Mouse (Mus musculus): ENCODE measurements around the gene Olfr884. TPM values are rescaled to one million over a fixed set of nuclear protein-coding genes. Genes with fewer than 3 reads are reported as not detected.

Gene Olfr884
- not detected in 2 replicates for polyA plus RNA-seq (2012; rRNA removed)

DNA sequence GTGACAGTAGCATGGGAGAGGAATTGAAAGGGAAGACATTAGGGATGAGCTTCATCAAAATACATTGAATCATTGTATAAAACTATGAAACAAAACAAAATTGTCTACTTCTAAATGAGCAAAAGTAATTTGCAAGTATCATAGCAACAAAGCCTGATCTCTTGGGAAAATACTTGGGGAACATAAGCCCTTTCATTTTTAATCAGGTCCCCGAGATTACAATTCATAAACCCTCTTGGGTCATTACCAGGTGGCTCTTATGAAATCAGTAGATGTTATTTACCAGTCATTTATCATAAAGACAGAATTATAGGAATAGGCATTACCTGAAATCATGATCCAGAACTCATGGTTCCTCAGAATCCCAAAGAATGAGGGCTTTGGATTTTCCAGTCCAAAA lies at the start of gene Olfr884:
TSS of gene Olfr884 (plus strand) at position 301 of the 400 bp plus-strand sequence.
- Histone ChIP-seq H3K27me3 (ENCODE audit: control insufficient read depth, insufficient read depth, low read length) (no peaks in the 10 kb centered on the region), H3K36me3 (ENCODE audit: control insufficient read depth, insufficient read depth, low read length) (no peaks in the 10 kb centered on the region), H3K4me1 (replicated peaks; ENCODE audit: control insufficient read depth, insufficient read depth, low read length) (no peaks in the 10 kb centered on the region), H3K4me3 (ENCODE audit: control insufficient read depth, insufficient read depth, low read length) (no peak within 1 kb of the TSS), H3K27ac (ENCODE audit: control insufficient read depth, insufficient read depth, low read length) (no peak within 1 kb of the TSS)
- TF ChIP-seq POLR2A (IDR thresholded peaks at IDR 0.05; ENCODE audit: control insufficient read depth, extremely low read depth, insufficient read depth, low read length, poor library complexity): no peak
- TF ChIP-seq CTCF (IDR thresholded peaks at IDR 0.05; ENCODE audit: borderline replicate concordance, control insufficient read depth, extremely low read depth, insufficient read depth, low read length, poor library complexity): no peak
- WGBS: 77% methylated on average over 1 of the region's 1 CpGs
- DNase-seq: no peak

DNA sequence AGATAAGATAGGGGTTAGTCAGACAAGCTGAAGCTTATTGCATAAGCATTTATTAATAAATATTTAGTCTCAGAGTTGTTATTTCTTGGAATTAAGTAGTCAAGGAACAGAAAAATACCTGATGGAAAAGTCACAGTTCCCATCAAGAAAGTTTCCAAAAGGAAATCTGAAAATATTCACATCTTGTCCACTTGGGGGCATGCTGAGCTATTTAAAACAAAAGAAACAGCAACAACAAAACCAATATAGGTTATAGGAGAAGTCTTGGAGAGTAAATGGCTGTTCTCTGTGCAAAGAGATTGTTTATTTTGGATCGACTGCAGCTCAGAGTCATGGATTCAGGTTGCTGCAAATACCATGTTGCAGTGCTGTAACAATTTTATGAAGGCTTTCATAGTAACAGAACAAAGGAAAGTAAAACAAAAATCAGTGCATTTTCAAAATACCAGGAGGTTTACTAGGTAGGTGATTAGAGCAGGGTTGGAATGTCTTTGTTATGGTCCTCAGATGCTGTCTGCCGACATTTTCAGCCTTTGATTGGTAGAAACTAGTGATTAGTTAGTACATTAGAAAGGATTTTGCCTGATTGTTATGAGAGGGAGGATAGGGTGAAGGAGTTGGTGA lies 47.7 kb upstream of the Olfr884 start:
- H3K36me3 ChIP-seq (ENCODE audit: control insufficient read depth, insufficient read depth, low read length): no peaks in the 10 kb centered on the region
- H3K27ac ChIP-seq (ENCODE audit: control insufficient read depth, insufficient read depth, low read length): no peak overlapping the region
- H3K4me3 ChIP-seq (ENCODE audit: control insufficient read depth, insufficient read depth, low read length): no peak overlapping the region
- H3K4me1 ChIP-seq (replicated peaks; ENCODE audit: control insufficient read depth, insufficient read depth, low read length): no peaks in the 10 kb centered on the region
- no peaks in the 10 kb centered on the region for H3K27me3 ChIP-seq (ENCODE audit: control insufficient read depth, insufficient read depth, low read length)
- no peak for DNase-seq
- TF ChIP-seq CTCF (IDR thresholded peaks at IDR 0.05; ENCODE audit: borderline replicate concordance, control insufficient read depth, extremely low read depth, insufficient read depth, low read length, poor library complexity): no peak
- 54% methylated on average over 2 of the region's 2 CpGs for WGBS

DNA sequence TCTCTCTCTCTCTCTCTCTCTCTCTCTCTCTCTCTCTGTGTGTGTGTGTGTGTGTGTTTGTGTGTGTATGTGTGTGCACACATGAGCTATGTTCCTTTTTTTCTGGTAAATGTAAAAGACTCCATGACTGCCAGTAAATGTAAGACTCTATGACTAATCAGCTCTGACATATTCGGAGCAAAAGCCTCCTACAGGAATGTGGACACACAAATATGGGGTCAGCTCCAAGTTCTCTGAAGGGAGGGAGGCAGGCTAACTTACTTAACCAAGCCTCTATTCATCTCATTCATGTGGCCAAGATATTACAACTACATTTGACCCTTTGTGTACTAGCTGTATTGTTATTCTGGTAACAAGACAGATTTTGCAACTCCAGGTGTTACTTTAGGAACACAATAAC lies 46.3 kb upstream of the Olfr884 start:
- H3K36me3 ChIP-seq (ENCODE audit: control insufficient read depth, insufficient read depth, low read length): no peaks in the 10 kb centered on the region
- WGBS: 54% methylated on average over 1 of the region's 1 CpGs
- no peaks in the 10 kb centered on the region for H3K27me3 ChIP-seq (ENCODE audit: control insufficient read depth, insufficient read depth, low read length)
- H3K27ac ChIP-seq (ENCODE audit: control insufficient read depth, insufficient read depth, low read length): no peak overlapping the region
- TF ChIP-seq POLR2A (IDR thresholded peaks at IDR 0.05; ENCODE audit: control insufficient read depth, extremely low read depth, insufficient read depth, low read length, poor library complexity) (no peak), CTCF (IDR thresholded peaks at IDR 0.05; ENCODE audit: borderline replicate concordance, control insufficient read depth, extremely low read depth, insufficient read depth, low read length, poor library complexity) (no peak)
- H3K4me3 ChIP-seq (ENCODE audit: control insufficient read depth, insufficient read depth, low read length): no peak overlapping the region
- no peak for DNase-seq
- H3K4me1 ChIP-seq (replicated peaks; ENCODE audit: control insufficient read depth, insufficient read depth, low read length): no peaks in the 10 kb centered on the region

DNA sequence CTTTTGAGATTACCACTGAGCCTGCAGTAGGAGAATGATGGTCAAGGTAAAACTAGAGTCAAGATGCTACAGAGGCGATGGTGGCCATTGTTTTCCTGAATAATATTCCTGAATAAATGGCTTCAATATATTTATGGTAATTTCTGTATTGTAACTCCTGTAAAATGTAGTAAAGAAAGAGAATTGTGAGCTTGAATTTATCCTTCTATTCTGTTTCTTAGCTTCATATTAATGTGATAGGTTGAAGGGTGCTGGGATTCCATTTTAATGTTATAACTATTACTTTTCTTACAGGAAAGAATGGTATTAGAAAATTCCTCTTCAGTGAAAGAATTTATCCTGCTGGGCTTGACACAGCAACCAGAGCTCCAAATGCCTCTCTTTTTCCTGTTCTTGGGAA lies 20.8 kb upstream of the Olfr884 start, which contains the start of gene Olfr883:
TSS of gene Olfr883 (plus strand) at position 301 of the 400 bp plus-strand sequence.
- Histone ChIP-seq H3K27ac (ENCODE audit: control insufficient read depth, insufficient read depth, low read length) (no peak within 1 kb of the TSS), H3K4me3 (ENCODE audit: control insufficient read depth, insufficient read depth, low read length) (no peak within 1 kb of the TSS), H3K4me1 (replicated peaks; ENCODE audit: control insufficient read depth, insufficient read depth, low read length) (no peaks in the 10 kb centered on the region), H3K36me3 (ENCODE audit: control insufficient read depth, insufficient read depth, low read length) (no peaks in the 10 kb centered on the region), H3K27me3 (ENCODE audit: control insufficient read depth, insufficient read depth, low read length) (no peaks in the 10 kb centered on the region)
- DNase-seq: no peak
- TF ChIP-seq POLR2A (IDR thresholded peaks at IDR 0.05; ENCODE audit: control insufficient read depth, extremely low read depth, insufficient read depth, low read length, poor library complexity) (no peak), CTCF (IDR thresholded peaks at IDR 0.05; ENCODE audit: borderline replicate concordance, control insufficient read depth, extremely low read depth, insufficient read depth, low read length, poor library complexity) (no peak)
- WGBS: 95% methylated on average over 1 of the region's 1 CpGs

DNA sequence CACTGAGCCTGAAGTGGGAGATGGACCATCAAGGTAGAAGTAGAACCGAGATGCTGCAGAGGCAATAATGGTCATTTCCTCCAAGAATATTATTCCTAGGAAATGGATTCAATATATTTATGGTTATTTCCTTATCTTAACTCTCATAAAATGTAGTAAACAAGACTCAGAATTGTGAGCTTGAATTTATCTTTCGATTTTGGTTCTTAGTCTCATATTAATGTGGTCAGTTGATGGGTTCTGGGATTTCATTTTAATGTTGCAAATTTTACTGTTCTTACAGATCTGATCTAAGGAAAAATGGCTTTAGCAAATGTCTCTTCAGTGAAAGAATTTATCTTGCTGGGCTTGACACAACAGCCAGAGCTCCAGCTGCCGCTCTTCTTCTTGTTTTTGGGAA lies 14.7 kb downstream of the Olfr884 start, which contains the start of gene Olfr885:
TSS of gene Olfr885 (plus strand) at position 301 of the 400 bp plus-strand sequence.
- no peak for DNase-seq
- H3K27ac ChIP-seq (ENCODE audit: control insufficient read depth, insufficient read depth, low read length): no peak within 1 kb of the TSS
- no peaks in the 10 kb centered on the region for H3K4me1 ChIP-seq (replicated peaks; ENCODE audit: control insufficient read depth, insufficient read depth, low read length)
- WGBS: 93% methylated on average over 3 of the region's 3 CpGs
- H3K27me3 ChIP-seq (ENCODE audit: control insufficient read depth, insufficient read depth, low read length): no peaks in the 10 kb centered on the region
- no peaks in the 10 kb centered on the region for H3K36me3 ChIP-seq (ENCODE audit: control insufficient read depth, insufficient read depth, low read length)
- no peak within 1 kb of the TSS for H3K4me3 ChIP-seq (ENCODE audit: control insufficient read depth, insufficient read depth, low read length)
- TF ChIP-seq CTCF (IDR thresholded peaks at IDR 0.05; ENCODE audit: borderline replicate concordance, control insufficient read depth, extremely low read depth, insufficient read depth, low read length, poor library complexity) (no peak), POLR2A (IDR thresholded peaks at IDR 0.05; ENCODE audit: control insufficient read depth, extremely low read depth, insufficient read depth, low read length, poor library complexity) (no peak)

DNA sequence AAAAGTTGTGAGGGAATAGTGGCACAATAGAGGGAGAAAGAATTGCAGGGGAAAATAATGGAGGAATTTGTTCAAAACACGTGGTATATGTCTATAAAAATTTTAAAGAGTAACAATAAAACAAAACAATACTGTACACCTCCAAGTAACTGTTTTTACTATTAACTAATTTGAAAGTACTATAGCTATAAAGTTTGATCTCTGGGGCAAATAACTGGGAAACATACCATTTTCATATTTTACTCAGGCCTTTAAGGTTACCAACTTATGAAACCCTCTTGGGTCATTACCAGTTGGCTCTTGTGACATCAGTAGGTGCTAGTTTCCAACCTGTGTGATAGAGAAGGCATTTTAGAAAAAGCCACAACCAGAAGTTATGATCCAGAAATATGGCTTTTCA lies 37.4 kb downstream of the Olfr884 start, which contains the start of gene Olfr887:
TSS of gene Olfr887 (plus strand) at position 301 of the 400 bp plus-strand sequence.
- no peaks in the 10 kb centered on the region for H3K4me1 ChIP-seq (replicated peaks; ENCODE audit: control insufficient read depth, insufficient read depth, low read length)
- H3K36me3 ChIP-seq (ENCODE audit: control insufficient read depth, insufficient read depth, low read length): no peaks in the 10 kb centered on the region
- 90% methylated on average over 1 of the region's 1 CpGs for WGBS
- TF ChIP-seq CTCF (IDR thresholded peaks at IDR 0.05; ENCODE audit: borderline replicate concordance, control insufficient read depth, extremely low read depth, insufficient read depth, low read length, poor library complexity): no peak
- no peak for TF ChIP-seq POLR2A (IDR thresholded peaks at IDR 0.05; ENCODE audit: control insufficient read depth, extremely low read depth, insufficient read depth, low read length, poor library complexity)
- no peaks in the 10 kb centered on the region for H3K27me3 ChIP-seq (ENCODE audit: control insufficient read depth, insufficient read depth, low read length)
- DNase-seq: no peak
- H3K27ac ChIP-seq (ENCODE audit: control insufficient read depth, insufficient read depth, low read length): no peak within 1 kb of the TSS
- H3K4me3 ChIP-seq (ENCODE audit: control insufficient read depth, insufficient read depth, low read length): no peak within 1 kb of the TSS

Other genes starting within 250 kb of the Olfr884 start
- not detected in 2 replicates for gene Olfr876, start 243.5 kb upstream of the Olfr884 start, polyA plus RNA-seq (2012; rRNA removed)
- gene Olfr877, start 192.3 kb upstream of the Olfr884 start, polyA plus RNA-seq (2012; rRNA removed): not detected in 2 replicates
- not detected in 2 replicates for gene Olfr145, start 149.8 kb upstream of the Olfr884 start, polyA plus RNA-seq (2012; rRNA removed)
- gene Olfr878, start 128.7 kb upstream of the Olfr884 start, polyA plus RNA-seq (2012; rRNA removed): not detected in 2 replicates
- not detected in 2 replicates for gene Olfr881, start 54.7 kb upstream of the Olfr884 start, polyA plus RNA-seq (2012; rRNA removed)
- gene Olfr883, start 20.7 kb upstream of the Olfr884 start, polyA plus RNA-seq (2012; rRNA removed): not detected in 2 replicates
- gene Olfr885, start 14.8 kb downstream of the Olfr884 start, polyA plus RNA-seq (2012; rRNA removed): not detected in 2 replicates
- not detected in 2 replicates for gene Olfr887, start 37.5 kb downstream of the Olfr884 start, polyA plus RNA-seq (2012; rRNA removed)
- gene Olfr888, start 61.6 kb downstream of the Olfr884 start, polyA plus RNA-seq (2012; rRNA removed): not detected in 2 replicates
- not detected in 2 replicates for gene Olfr889, start 68.6 kb downstream of the Olfr884 start, polyA plus RNA-seq (2012; rRNA removed)
- not detected in 2 replicates for gene Olfr890, start 96.0 kb downstream of the Olfr884 start, polyA plus RNA-seq (2012; rRNA removed)
- gene Olfr891, start 134.3 kb downstream of the Olfr884 start, polyA plus RNA-seq (2012; rRNA removed): not detected in 2 replicates
- not detected in 2 replicates for gene Olfr893, start 161.8 kb downstream of the Olfr884 start, polyA plus RNA-seq (2012; rRNA removed)
- gene Olfr894, start 171.5 kb downstream of the Olfr884 start, polyA plus RNA-seq (2012; rRNA removed): not detected in 2 replicates
- not detected in 2 replicates for gene Olfr143, start 206.2 kb downstream of the Olfr884 start, polyA plus RNA-seq (2012; rRNA removed)
- not detected in 2 replicates for gene Olfr895, start 221.3 kb downstream of the Olfr884 start, polyA plus RNA-seq (2012; rRNA removed)
- not detected in 2 replicates for gene Olfr896-ps1, start 244.6 kb downstream of the Olfr884 start, polyA plus RNA-seq (2012; rRNA removed)

Data from thymus, adult 2 months (tissue).